Mouse (Mus musculus): Measurements from ENCODE around the gene Oxct2b. TPM values are rescaled to one million over a fixed set of nuclear protein-coding genes. Genes with fewer than 3 reads are reported as not detected.

Gene Oxct2b
- polyA plus RNA-seq (2015; fragmentation: Nextera tagmentation; extraction: Ambion mirVana) = not detected in 2 replicates

GRCm38 (mm10) chr4:123116011-123116410, at the start of gene Oxct2b:
TSS of gene Oxct2b (plus strand) at chr4:123116266.

DNA sequence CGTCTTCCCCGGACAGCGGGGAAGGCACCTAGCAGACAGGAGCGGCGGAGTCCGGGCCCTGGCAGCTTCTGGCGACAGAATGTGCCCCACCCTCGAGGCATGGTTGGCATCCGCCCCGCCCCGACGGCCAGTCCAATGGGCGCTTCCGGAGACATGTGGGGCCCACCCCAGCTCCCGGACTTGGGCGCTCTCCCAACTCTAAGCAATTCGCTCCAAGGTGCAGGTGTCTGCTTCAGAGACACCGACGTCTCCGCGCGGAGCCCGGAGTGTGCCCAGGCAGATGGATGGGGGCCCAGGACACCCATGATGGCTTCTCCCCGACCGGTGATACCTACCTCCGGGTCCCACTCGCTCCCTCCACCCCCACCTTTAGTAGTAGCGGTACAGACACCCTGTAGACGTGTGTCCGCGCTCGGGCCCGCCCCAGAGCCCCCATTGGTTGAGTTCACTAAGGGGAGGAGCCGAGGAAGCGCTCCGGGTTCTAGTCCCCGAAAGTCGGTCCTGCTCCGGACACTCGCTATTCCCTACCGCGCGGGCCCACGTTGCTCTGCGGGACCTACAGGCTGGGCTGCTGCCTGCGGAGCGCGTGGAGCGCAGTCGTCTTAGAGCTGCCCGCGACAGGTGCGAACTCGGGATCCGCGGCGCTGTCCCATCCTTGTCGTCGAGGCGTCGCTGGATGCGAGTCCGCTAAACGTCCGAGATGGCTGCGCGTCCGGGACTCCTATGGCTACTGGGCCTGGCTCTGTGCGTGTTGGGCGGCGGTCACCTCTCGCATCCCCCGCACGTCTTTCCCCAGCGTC, 11.2 kb upstream of the Oxct2b start, which contains the start of gene Bmp8b:
TSS of gene Bmp8b (plus strand) at position 515 of the 800 bp plus-strand sequence.

GRCm38 (mm10) chr4:123139513-123140154, 23.6 kb downstream of the Oxct2b start, which contains the start of gene Ppie:
TSS of gene Ppie (minus strand) at chr4:123139951.

Other genes starting within 250 kb of the Oxct2b start
- 43.7 and 45.7 TPM in 2 replicates for gene Cap1, start 230.2 kb upstream of the Oxct2b start, polyA plus RNA-seq (2015; fragmentation: Nextera tagmentation; extraction: Ambion mirVana)
- 0.91 and 1.1 TPM in 2 replicates for gene Mfsd2a, start 155.1 kb upstream of the Oxct2b start, polyA plus RNA-seq (2015; fragmentation: Nextera tagmentation; extraction: Ambion mirVana)
- gene Mycl, start 120.6 kb upstream of the Oxct2b start, polyA plus RNA-seq (2015; fragmentation: Nextera tagmentation; extraction: Ambion mirVana) = 2.6 and 3.2 TPM in 2 replicates
- 11.2 and 18.5 TPM in 2 replicates for gene Trit1, start 99.7 kb upstream of the Oxct2b start, polyA plus RNA-seq (2015; fragmentation: Nextera tagmentation; extraction: Ambion mirVana)
- gene Bmp8b, start 11.1 kb upstream of the Oxct2b start, polyA plus RNA-seq (2015; fragmentation: Nextera tagmentation; extraction: Ambion mirVana) = 0.08 and 0.13 TPM in 2 replicates
- gene Ppie, start 23.7 kb downstream of the Oxct2b start, polyA plus RNA-seq (2015; fragmentation: Nextera tagmentation; extraction: Ambion mirVana) = 83.8 and 94.9 TPM in 2 replicates
- gene Hpcal4, start 67.0 kb downstream of the Oxct2b start, polyA plus RNA-seq (2015; fragmentation: Nextera tagmentation; extraction: Ambion mirVana) = 4.1 and 15.5 TPM in 2 replicates
- gene Nt5c1a, start 85.2 kb downstream of the Oxct2b start, polyA plus RNA-seq (2015; fragmentation: Nextera tagmentation; extraction: Ambion mirVana) = 1.0 and 1.6 TPM in 2 replicates
- 7.1 and 8.7 TPM in 2 replicates for gene Heyl, start 117.3 kb downstream of the Oxct2b start, polyA plus RNA-seq (2015; fragmentation: Nextera tagmentation; extraction: Ambion mirVana)
- 17.6 and 21.7 TPM in 2 replicates for gene Pabpc4, start 146.1 kb downstream of the Oxct2b start, polyA plus RNA-seq (2015; fragmentation: Nextera tagmentation; extraction: Ambion mirVana)
- not detected in 2 replicates for gene Oxct2a, start 207.4 kb downstream of the Oxct2b start, polyA plus RNA-seq (2015; fragmentation: Nextera tagmentation; extraction: Ambion mirVana)
- gene Bmp8a, start 227.0 kb downstream of the Oxct2b start, polyA plus RNA-seq (2015; fragmentation: Nextera tagmentation; extraction: Ambion mirVana) = 0.14 and 0.19 TPM in 2 replicates

Data from adrenal gland, postnatal 0 days (tissue).